Mouse (Mus musculus) hindbrain, postnatal 0 days (tissue): ENCODE measurements at regions not wholly inside any gene's neighbourhood (a gene's known extent, or its start where the extent isn't known, plus 50 kb on each side); places are given as distances from the start of the nearest gene placed in this dataset.

Experiments used
- ATAC-seq: fragments of 200-750 bp; cut with Nextera tagmentation; 2 replicates; pipeline ENCODE4 v1.8.0; 2017; ENCODE audit warnings: mild to moderate bottlenecking, moderate TSS enrichment, moderate library complexity
- DNase-seq: peaks from one replicate; pipeline ENCODE4 v3.0.0-alpha.2; 2015; ENCODE audit warnings: low spot score
- H3K27ac ChIP-seq: fragments of 300-500 bp; sonication (generic); 2 replicates; pipeline ENCODE4 v1.5.1; 2014; ENCODE audit warnings: mild to moderate bottlenecking
- H3K27me3 ChIP-seq: fragments of 300-500 bp; sonication (generic); 2 replicates; pipeline ENCODE4 v1.6.1; 2014; ENCODE audit warnings: low read length, mixed read lengths; ENCODE audit not compliant: insufficient read depth
- H3K36me3 ChIP-seq: fragments of 300-500 bp; sonication (generic); 2 replicates; pipeline ENCODE4 v1.6.1; 2014; ENCODE audit warnings: low read length, mixed read lengths; ENCODE audit not compliant: insufficient read depth
- H3K4me1 ChIP-seq: fragments of 300-500 bp; sonication (generic); 2 replicates; pipeline ENCODE4 v1.6.1; 2014; ENCODE audit warnings: antibody characterized with exemption, low read length, mixed read lengths; ENCODE audit not compliant: insufficient read depth
- H3K4me2 ChIP-seq: fragments of 300-500 bp; sonication (generic); 2 replicates; pipeline ENCODE4 v1.6.1; 2014; ENCODE audit warnings: low read depth, mild to moderate bottlenecking, low read length, moderate library complexity, mixed read lengths
- H3K4me3 ChIP-seq: fragments of 300-500 bp; sonication (generic); 2 replicates; pipeline ENCODE4 v1.5.1; 2014; ENCODE audit warnings: low read length
- H3K9ac ChIP-seq: fragments of 300-500 bp; sonication (generic); replicated peaks from 2 replicates; pipeline ENCODE4 v1.6.1; 2014; ENCODE audit warnings: mild to moderate bottlenecking, low read length, moderate library complexity, mixed read lengths
- H3K9me3 ChIP-seq: fragments of 300-500 bp; sonication (generic); 2 replicates; pipeline ENCODE4 v1.6.1; 2016; ENCODE audit warnings: low read length, mixed read lengths
- CTCF ChIP-seq: IDR thresholded peaks from 2 replicates; pipeline ENCODE4 v1.5.1; 2016; ENCODE audit warnings: antibody characterized with exemption, control low read depth, low read depth
- WGBS: fragments of 180-500 bp; shearing (Covaris S2); extraction: QIAGEN DNeasy Blood & Tissue Kit; methylation state at CpG from one replicate; pipeline ENCODE4 v1.1.7; 2014; 5-methylcytosine and 5-hydroxymethylcytosine counted together

DNA sequence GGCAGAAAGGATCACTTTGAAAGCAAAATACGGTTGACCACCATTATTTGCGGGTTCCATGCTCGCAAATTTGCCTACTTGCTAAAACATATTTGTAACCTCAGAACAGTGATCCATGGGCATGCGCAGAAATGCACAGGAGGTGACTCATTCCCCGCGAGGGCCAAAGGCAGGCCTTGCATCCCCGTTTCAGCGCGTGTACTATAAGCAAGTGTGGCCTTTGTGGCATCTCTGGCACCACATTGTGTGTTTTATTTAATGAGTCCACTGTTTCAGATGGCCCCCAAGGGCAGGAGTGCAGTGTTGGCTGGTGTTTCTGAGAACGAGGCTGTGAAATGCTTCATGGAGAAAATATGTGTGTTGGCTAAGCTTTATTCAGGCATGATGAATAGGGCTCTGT lies 205.3 kb upstream of the Mast4 start:
- 81% methylated on average over 10 of the region's 10 CpGs for WGBS
- no peak overlapping the region for H3K9ac ChIP-seq
- H3K9me3 ChIP-seq, result no peaks in the 10 kb centered on the region
- TF ChIP-seq CTCF, result no peak
- no peak overlapping the region for H3K4me2 ChIP-seq
- H3K36me3 ChIP-seq, result no peaks in the 10 kb centered on the region
- ATAC-seq (no peak), DNase-seq (no peak)
- no peak overlapping the region for H3K27ac ChIP-seq
- no peaks in the 10 kb centered on the region for H3K27me3 ChIP-seq
- H3K4me3 ChIP-seq, result no peak overlapping the region
- peaks cover 5% of the 10 kb centered on the region; the same call in 1 of the 2 replicates for H3K4me1 ChIP-seq

DNA sequence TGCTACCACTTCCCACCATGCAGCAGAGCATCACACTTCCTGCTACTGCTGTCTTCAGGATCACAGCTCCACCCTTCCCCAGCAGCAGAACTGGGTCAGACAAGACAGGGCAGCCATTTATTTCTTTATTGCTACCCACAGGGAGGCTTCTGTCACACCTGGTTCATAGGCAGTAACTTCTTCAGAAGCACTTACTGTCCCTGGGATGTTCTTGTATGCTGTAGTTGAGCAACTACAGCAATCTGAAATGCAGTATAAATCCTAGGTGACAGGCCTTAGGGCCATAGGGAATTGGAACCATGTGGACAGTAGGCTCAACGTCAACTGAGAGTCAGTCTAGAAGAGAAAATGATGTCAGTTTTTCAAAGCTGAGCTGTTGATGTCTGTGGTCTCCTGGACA lies 179.5 kb upstream of the Mast4 start:
- Histone ChIP-seq H3K4me3 (no peak overlapping the region), H3K4me1 (no peaks in the 10 kb centered on the region), H3K9ac (no peak overlapping the region), H3K9me3 (no peaks in the 10 kb centered on the region), H3K4me2 (no peak overlapping the region), H3K27ac (no peak overlapping the region), H3K36me3 (no peaks in the 10 kb centered on the region), H3K27me3 (no peaks in the 10 kb centered on the region)
- WGBS, result 75% methylated on average over 1 of the region's 1 CpGs
- ATAC-seq (no peak), DNase-seq (no peak)
- TF ChIP-seq CTCF, result no peak

- no peaks in the 10 kb centered on the region for H3K9me3 ChIP-seq
- no peak overlapping the region for H3K9ac ChIP-seq
- no peaks in the 10 kb centered on the region for H3K36me3 ChIP-seq
- WGBS, result 78% methylated on average over 7 of the region's 7 CpGs
- ATAC-seq (no peak), DNase-seq (no peak)
- H3K4me3 ChIP-seq, result no peak overlapping the region
- no peak overlapping the region for H3K27ac ChIP-seq
- no peaks in the 10 kb centered on the region for H3K27me3 ChIP-seq
- no peak overlapping the region for H3K4me2 ChIP-seq
- H3K4me1 ChIP-seq, result no peaks in the 10 kb centered on the region
- no peak for TF ChIP-seq CTCF
Measured at GRCm38 (mm10) chr13:103512476-103512875, 178.2 kb upstream of the Mast4 start.

GRCm38 (mm10) chr13:103504987-103505386 lies 170.7 kb upstream of the Mast4 start:
- no peak overlapping the region for H3K9ac ChIP-seq
- no peak overlapping the region for H3K4me3 ChIP-seq
- TF ChIP-seq CTCF, result no peak
- no peak overlapping the region for H3K27ac ChIP-seq
- no peaks in the 10 kb centered on the region for H3K36me3 ChIP-seq
- no peaks in the 10 kb centered on the region for H3K4me1 ChIP-seq
- no peaks in the 10 kb centered on the region for H3K27me3 ChIP-seq
- WGBS, result 81% methylated on average over 7 of the region's 7 CpGs
- no peak overlapping the region for H3K4me2 ChIP-seq
- no peak for DNase-seq
- no peaks in the 10 kb centered on the region for H3K9me3 ChIP-seq
- ATAC-seq, result no peak

DNA sequence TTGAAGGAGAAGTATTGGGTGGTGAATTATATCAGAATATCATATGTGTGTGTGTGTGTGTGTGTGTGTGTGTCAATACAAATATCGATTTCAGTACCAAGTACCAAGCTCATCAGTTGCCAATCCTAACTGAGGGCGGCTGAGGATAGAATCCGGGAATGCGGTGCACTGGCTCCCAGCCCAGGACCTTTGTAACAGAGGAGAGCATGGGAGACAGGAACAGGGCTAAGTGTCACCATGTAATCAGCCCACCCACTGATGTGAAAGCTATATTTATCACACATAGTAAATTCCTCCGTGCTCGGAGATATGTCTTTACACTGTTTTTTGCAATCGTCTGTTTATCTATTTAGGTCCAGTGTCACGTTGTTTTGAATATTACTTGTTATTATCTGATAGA lies 165.1 kb upstream of the Mast4 start:
- Histone ChIP-seq H3K27me3 (no peaks in the 10 kb centered on the region), H3K9me3 (no peaks in the 10 kb centered on the region), H3K27ac (no peak overlapping the region), H3K4me3 (no peak overlapping the region), H3K4me1 (no peaks in the 10 kb centered on the region), H3K4me2 (no peak overlapping the region), H3K9ac (no peak overlapping the region), H3K36me3 (no peaks in the 10 kb centered on the region)
- DNase-seq (no peak), ATAC-seq (no peak)
- WGBS, result 74% methylated on average over 8 of the region's 8 CpGs
- TF ChIP-seq CTCF, result no peak

DNA sequence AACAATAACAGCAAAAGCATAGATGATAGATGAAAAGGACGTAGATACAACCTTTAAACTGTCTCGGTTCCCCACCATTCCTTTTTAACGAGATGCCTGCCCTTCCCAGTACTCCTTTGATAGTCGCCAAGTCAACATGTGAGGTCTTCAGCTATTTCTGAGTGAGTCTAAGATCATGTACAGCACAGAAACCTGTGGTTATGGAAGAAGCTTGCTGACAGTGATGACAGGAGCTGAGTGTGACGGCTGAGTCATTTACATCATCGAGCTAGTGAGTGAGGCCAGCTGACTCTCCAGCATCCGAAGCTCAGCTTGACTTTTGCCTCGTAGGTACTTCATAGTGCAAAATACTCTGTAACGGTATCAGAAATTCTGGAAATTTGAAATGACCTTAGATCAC lies 160.1 kb upstream of the Mast4 start:
- DNase-seq (no peak), ATAC-seq (no peak)
- Histone ChIP-seq H3K9me3 (no peaks in the 10 kb centered on the region), H3K4me2 (no peak overlapping the region), H3K36me3 (no peaks in the 10 kb centered on the region), H3K9ac (no peak overlapping the region), H3K27ac (no peak overlapping the region), H3K4me3 (no peak overlapping the region), H3K4me1 (no peaks in the 10 kb centered on the region), H3K27me3 (no peaks in the 10 kb centered on the region)
- no peak for TF ChIP-seq CTCF
- WGBS, result 80% methylated on average over 9 of the region's 9 CpGs

DNA sequence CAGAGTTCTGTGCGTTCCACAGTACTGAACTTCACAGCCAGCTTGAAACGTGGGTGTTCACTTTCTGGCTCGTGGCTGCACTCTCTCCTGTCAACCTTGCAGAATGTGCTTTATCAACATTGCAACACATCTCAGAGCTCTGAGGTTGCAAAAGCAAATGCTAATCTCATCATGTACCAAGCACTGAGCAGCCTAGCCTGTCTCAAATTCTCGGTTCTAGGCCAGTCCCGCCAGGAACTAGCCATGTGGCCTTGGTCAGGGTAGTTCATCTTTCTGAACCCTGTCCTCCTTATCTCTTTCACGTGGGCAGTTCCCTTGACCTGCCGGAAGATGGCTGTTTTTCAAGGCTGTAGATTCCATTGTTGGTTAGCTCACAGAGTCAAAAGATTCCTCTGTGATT lies 159.3 kb upstream of the Mast4 start:
- TF ChIP-seq CTCF, result no peak

More for the DNA sequence above, 159.3 kb upstream of the Mast4 start:
- no peak overlapping the region for H3K9ac ChIP-seq
- H3K4me2 ChIP-seq, result no peak overlapping the region
- H3K9me3 ChIP-seq, result no peaks in the 10 kb centered on the region
- WGBS, result 82% methylated on average over 7 of the region's 7 CpGs
- ATAC-seq (no peak), DNase-seq (no peak)
- no peak overlapping the region for H3K4me3 ChIP-seq
- H3K27me3 ChIP-seq, result no peaks in the 10 kb centered on the region
- no peak overlapping the region for H3K27ac ChIP-seq
- H3K4me1 ChIP-seq, result no peaks in the 10 kb centered on the region
- no peaks in the 10 kb centered on the region for H3K36me3 ChIP-seq
